Mouse (Mus musculus): ENCODE data around the gene Cdh23. TPM values are rescaled to one million over a fixed set of nuclear protein-coding genes. Genes with fewer than 3 reads are reported as not detected.

The Cdh23 gene
- polyA plus RNA-seq, 1 experiment = 2.1 TPM

DNA sequence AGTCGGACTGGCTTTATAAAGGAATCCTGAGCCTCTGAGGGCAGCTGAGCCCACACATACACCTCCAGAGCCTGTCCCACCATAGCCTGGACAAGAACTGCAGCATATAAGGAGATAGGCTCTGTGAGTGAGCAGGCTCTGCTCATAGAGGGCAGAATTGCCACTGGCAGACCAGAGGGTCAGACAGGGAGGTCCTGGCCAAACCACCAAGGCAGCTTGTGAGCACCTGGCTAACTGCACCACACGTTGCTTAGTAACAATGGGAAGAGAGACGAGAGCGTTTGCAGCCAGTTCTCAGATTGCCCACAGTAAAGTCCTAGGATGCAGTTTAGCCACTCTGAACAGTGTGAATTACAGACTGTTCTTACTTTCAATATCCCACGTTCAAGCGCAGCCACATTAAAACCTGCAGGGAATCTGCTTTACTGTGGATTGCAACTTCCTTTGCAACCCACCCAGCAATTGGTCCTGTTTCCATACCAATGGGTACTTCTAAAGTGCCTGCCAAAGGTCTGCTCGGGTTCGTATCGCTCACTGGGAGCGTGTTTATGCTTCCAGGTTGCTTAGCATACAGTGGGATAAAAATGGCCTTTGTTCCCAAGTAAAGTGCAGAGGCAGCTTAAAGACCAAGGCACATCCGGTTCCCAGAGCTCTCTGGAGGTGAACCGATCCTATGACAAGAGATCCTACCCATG is 334.5 kb downstream of the Cdh23 start:
- H3K4me2 ChIP-seq (ENCODE audit: low read depth) = no peak overlapping the region
- TF ChIP-seq E2F4 (IDR thresholded peaks at IDR 0.05; ENCODE audit: insufficient read depth) (no peak), MYOD1 (IDR thresholded peaks at IDR 0.05; ENCODE audit: control insufficient read depth in 1 of 3, insufficient read length in 2 of 3, low read depth in 2 of 3) (peak in 1 of 3 experiments; percentile 1)
- H3K79me2 ChIP-seq (ENCODE audit: control insufficient read depth, insufficient read depth) = no peaks in the 10 kb centered on the region
- H3ac ChIP-seq (ENCODE audit: control insufficient read depth, insufficient read length) = no peak overlapping the region
- no peaks in the 10 kb centered on the region for H3K36me3 ChIP-seq (ENCODE audit: control insufficient read depth, insufficient read depth)
- H3K27me3 ChIP-seq (ENCODE audit: control insufficient read depth, insufficient read depth, insufficient read length) = no peaks in the 10 kb centered on the region
- no peak overlapping the region for H3K4me3 ChIP-seq

DNA sequence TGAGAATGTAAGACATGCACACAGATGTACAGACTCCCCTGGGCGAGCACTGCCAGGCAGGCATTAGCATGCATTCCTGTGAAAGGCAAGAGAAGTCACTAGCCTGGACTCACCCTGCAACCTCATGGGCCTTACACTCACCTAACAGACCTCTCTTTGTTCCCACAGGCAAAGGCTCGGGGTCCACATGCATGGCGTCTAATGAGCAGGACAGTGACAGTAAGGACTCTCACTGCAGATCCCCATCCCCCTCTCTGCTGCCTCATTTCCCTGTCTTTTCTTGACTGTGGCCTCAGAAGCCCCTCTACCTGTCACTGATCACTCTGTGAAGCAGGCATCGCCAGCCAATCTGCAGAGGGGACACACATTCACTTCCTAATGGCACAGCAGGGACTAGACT is 337.5 kb downstream of the Cdh23 start:
- TF ChIP-seq MYOG (IDR thresholded peaks at IDR 0.05; ENCODE audit: control insufficient read depth in 1 of 3, insufficient read depth in 1 of 3, insufficient read length in 2 of 3, low read depth in 2 of 3) = no peak
- no peak for TF ChIP-seq CEBPB (IDR thresholded peaks at IDR 0.05; ENCODE audit: insufficient read depth, poor library complexity, severe bottlenecking)
- no peak for TF ChIP-seq MYOD1 (IDR thresholded peaks at IDR 0.05; ENCODE audit: control insufficient read depth in 1 of 3, insufficient read length in 2 of 3, low read depth in 2 of 3)
- no peak for TF ChIP-seq E2F4 (IDR thresholded peaks at IDR 0.05; ENCODE audit: insufficient read depth)
- TF ChIP-seq MAX (IDR thresholded peaks at IDR 0.05; ENCODE audit: low read depth) = no peak
- H3ac ChIP-seq (ENCODE audit: control insufficient read depth, insufficient read length) = no peak overlapping the region
- no peak overlapping the region for H3K4me3 ChIP-seq
- no peaks in the 10 kb centered on the region for H3K79me2 ChIP-seq (ENCODE audit: control insufficient read depth, insufficient read depth)
- H3K27me3 ChIP-seq (ENCODE audit: control insufficient read depth, insufficient read depth, insufficient read length) = no peaks in the 10 kb centered on the region
- no peak overlapping the region for H3K4me2 ChIP-seq (ENCODE audit: low read depth)
- H3K36me3 ChIP-seq (ENCODE audit: control insufficient read depth, insufficient read depth) = no peaks in the 10 kb centered on the region

DNA sequence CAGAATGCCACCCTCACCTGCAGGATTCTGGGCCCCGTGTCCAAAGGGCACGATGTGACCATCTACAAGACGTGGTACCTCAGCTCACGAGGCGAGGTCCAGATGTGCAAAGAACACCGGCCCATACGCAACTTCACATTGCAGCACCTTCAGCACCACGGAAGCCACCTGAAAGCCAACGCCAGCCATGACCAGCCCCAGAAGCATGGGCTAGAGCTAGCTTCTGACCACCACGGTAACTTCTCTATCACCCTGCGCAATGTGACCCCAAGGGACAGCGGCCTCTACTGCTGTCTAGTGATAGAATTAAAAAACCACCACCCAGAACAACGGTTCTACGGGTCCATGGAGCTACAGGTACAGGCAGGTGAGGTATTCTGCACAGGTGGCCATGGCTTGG is 338.4 kb downstream of the Cdh23 start:
- Histone ChIP-seq H3ac (ENCODE audit: control insufficient read depth, insufficient read length) (no peak overlapping the region), H3K36me3 (ENCODE audit: control insufficient read depth, insufficient read depth) (no peaks in the 10 kb centered on the region), H3K4me3 (no peak overlapping the region), H3K4me2 (ENCODE audit: low read depth) (no peak overlapping the region), H3K79me2 (ENCODE audit: control insufficient read depth, insufficient read depth) (no peaks in the 10 kb centered on the region), H3K27me3 (ENCODE audit: control insufficient read depth, insufficient read depth, insufficient read length) (no peaks in the 10 kb centered on the region)
- no peak for TF ChIP-seq POLR2AphosphoS2 (IDR thresholded peaks at IDR 0.05; ENCODE audit: insufficient read length, low read depth)
- no peak for TF ChIP-seq E2F4 (IDR thresholded peaks at IDR 0.05; ENCODE audit: insufficient read depth)
- no peak for TF ChIP-seq CEBPB (IDR thresholded peaks at IDR 0.05; ENCODE audit: insufficient read depth, poor library complexity, severe bottlenecking)
- no peak for TF ChIP-seq TCF3 (IDR thresholded peaks at IDR 0.05; ENCODE audit: insufficient read length, low read depth)
- TF ChIP-seq POLR2A (IDR thresholded peaks at IDR 0.05; ENCODE audit: insufficient read length, low read depth) = no peak

DNA sequence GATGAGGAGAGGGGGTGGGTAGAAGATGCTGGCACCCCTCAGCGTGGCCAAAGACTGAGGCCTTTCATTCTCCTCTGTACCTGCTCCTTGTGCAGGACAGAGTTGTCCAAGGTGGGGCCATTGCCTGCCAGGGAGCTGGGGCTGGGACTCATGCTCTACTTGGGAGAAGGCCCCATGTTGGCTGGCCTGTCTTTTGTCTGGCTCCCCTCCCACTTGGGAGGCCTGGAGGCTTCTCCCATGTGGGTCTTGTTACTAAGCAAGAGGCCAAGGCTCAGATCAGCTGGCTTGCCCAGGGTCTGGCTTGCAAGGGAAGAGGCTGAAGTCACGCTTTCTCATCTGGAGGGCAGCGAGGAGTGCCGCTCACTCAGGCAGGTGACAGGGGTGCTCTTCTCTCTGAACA is 338.8 kb downstream of the Cdh23 start:
- no peak overlapping the region for H3ac ChIP-seq (ENCODE audit: control insufficient read depth, insufficient read length)
- no peaks in the 10 kb centered on the region for H3K79me2 ChIP-seq (ENCODE audit: control insufficient read depth, insufficient read depth)
- H3K36me3 ChIP-seq (ENCODE audit: control insufficient read depth, insufficient read depth) = no peaks in the 10 kb centered on the region
- H3K27me3 ChIP-seq (ENCODE audit: control insufficient read depth, insufficient read depth, insufficient read length) = no peaks in the 10 kb centered on the region
- no peak overlapping the region for H3K4me2 ChIP-seq (ENCODE audit: low read depth)
- TF ChIP-seq MYOD1 (IDR thresholded peaks at IDR 0.05; ENCODE audit: control insufficient read depth in 1 of 3, insufficient read length in 2 of 3, low read depth in 2 of 3) = no peak
- no peak for TF ChIP-seq MAX (IDR thresholded peaks at IDR 0.05; ENCODE audit: low read depth)
- no peak for TF ChIP-seq CEBPB (IDR thresholded peaks at IDR 0.05; ENCODE audit: insufficient read depth, poor library complexity, severe bottlenecking)
- TF ChIP-seq USF1 (IDR thresholded peaks at IDR 0.05; ENCODE audit: low read depth) = no peak
- TF ChIP-seq REST (IDR thresholded peaks at IDR 0.05; ENCODE audit: insufficient read depth, insufficient read length) = no peak
- no peak overlapping the region for H3K4me3 ChIP-seq

DNA sequence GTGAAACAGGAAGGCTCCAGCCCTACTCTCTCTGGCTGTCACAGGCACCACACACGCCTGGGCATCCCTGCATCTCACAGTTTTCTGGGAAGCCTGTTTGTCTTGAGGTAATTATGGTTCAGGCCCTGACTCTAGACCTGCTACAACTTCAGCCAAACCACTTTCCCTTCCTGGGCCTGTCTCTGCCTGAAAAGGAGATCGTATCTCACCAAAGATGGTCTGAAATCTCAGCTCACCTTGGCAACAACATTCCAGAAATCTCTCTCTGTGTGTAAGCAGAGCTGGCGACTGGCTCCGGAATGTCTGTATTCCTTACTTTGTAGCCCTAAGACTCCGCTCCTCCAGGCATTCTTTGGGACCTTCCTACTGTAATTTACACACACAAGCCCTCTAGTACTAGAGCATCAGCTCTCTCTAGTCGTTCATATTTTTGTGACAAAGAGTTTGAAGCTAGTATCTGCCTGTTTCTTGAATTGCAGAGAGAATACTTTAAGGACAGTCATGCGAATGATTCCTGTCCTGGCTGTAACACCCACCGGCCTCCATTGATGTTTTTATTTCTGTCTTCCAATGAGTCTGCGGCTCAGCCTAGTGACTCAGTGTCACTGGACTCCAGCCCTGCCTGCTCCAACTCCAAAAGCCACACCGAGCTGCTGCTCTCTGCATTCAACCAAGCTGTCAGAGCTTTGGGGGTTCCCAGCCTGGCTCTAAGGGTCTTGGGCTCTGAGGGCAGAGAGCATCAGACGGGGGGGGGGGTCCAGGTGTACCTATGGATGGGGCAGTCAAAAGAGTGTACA is 341.2 kb downstream of the Cdh23 start:
- TF ChIP-seq TCF3 (IDR thresholded peaks at IDR 0.05; ENCODE audit: insufficient read length, low read depth) (no peak), TCF12 (IDR thresholded peaks at IDR 0.05; ENCODE audit: insufficient read depth, poor library complexity, severe bottlenecking) (no peak), MYOD1 (IDR thresholded peaks at IDR 0.05; ENCODE audit: control insufficient read depth in 1 of 3, insufficient read length in 2 of 3, low read depth in 2 of 3) (peak in 2 of 3 experiments; percentile 8 to 31)
- H3K36me3 ChIP-seq (ENCODE audit: control insufficient read depth, insufficient read depth) = no peaks in the 10 kb centered on the region

DNA sequence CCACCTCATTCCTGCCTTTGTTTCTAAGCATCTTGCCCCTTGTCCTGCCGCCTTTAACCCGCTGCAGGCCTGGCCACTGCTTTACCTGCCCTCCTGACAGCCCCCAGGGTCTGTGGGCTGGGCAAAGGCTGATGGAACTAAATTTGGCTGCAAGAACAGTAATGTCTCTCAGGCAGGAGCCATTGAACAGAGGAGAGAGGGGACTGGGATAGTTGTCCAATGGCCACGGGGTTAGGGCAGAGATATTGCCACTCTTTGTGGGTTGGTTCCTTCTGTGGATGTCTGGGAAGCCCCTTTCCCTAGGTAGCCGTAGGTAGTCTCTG is 342.3 kb downstream of the Cdh23 start:
- Histone ChIP-seq H3K79me2 (ENCODE audit: control insufficient read depth, insufficient read depth) (no peaks in the 10 kb centered on the region), H3ac (ENCODE audit: control insufficient read depth, insufficient read length) (no peak overlapping the region), H3K4me3 (no peak overlapping the region), H3K36me3 (ENCODE audit: control insufficient read depth, insufficient read depth) (no peaks in the 10 kb centered on the region), H3K4me2 (ENCODE audit: low read depth) (no peak overlapping the region), H3K27me3 (ENCODE audit: control insufficient read depth, insufficient read depth, insufficient read length) (no peaks in the 10 kb centered on the region)
- TF ChIP-seq MAX (IDR thresholded peaks at IDR 0.05; ENCODE audit: low read depth) (no peak), TCF3 (IDR thresholded peaks at IDR 0.05; ENCODE audit: insufficient read length, low read depth) (no peak), CEBPB (IDR thresholded peaks at IDR 0.05; ENCODE audit: insufficient read depth, poor library complexity, severe bottlenecking) (no peak), MYOD1 (IDR thresholded peaks at IDR 0.05; ENCODE audit: control insufficient read depth in 1 of 3, insufficient read length in 2 of 3, low read depth in 2 of 3) (no peak), USF1 (IDR thresholded peaks at IDR 0.05; ENCODE audit: low read depth) (no peak), E2F4 (IDR thresholded peaks at IDR 0.05; ENCODE audit: insufficient read depth) (no peak), TCF12 (IDR thresholded peaks at IDR 0.05; ENCODE audit: insufficient read depth, poor library complexity, severe bottlenecking) (no peak), SRF (IDR thresholded peaks at IDR 0.05; ENCODE audit: control insufficient read depth, insufficient read length, low read depth) (no peak)

More for the DNA sequence above, 341.2 kb downstream of the Cdh23 start:
- H3K4me3 ChIP-seq = no peak overlapping the region
- no peaks in the 10 kb centered on the region for H3K27me3 ChIP-seq (ENCODE audit: control insufficient read depth, insufficient read depth, insufficient read length)
- peak overlapping the region; percentile 67 for H3K4me2 ChIP-seq (ENCODE audit: low read depth)
- no peak overlapping the region for H3ac ChIP-seq (ENCODE audit: control insufficient read depth, insufficient read length)
- H3K79me2 ChIP-seq (ENCODE audit: control insufficient read depth, insufficient read depth) = no peaks in the 10 kb centered on the region

All from myocyte (in vitro differentiated cells).